Mouse (Mus musculus): ENCODE measurements around the gene Rab7b.

The Rab7b gene

GRCm38 (mm10) chr1:131688475-131688874 lies at the start of gene Rab7b:
Rab7b (plus strand) TSS chr1:131688695.
- no peak for DNase-seq

GRCm38 (mm10) chr1:131640062-131640461 lies 48.4 kb upstream of the Rab7b start:
- DNase-seq: no peak

- no peak for DNase-seq
Measured at GRCm38 (mm10) chr1:131641565-131641964, 46.9 kb upstream of the Rab7b start.

GRCm38 (mm10) chr1:131642251-131642650 lies 46.2 kb upstream of the Rab7b start:
- DNase-seq: no peak

- no peak for DNase-seq
Measured at GRCm38 (mm10) chr1:131652670-131653443, 35.6 kb upstream of the Rab7b start.

DNA sequence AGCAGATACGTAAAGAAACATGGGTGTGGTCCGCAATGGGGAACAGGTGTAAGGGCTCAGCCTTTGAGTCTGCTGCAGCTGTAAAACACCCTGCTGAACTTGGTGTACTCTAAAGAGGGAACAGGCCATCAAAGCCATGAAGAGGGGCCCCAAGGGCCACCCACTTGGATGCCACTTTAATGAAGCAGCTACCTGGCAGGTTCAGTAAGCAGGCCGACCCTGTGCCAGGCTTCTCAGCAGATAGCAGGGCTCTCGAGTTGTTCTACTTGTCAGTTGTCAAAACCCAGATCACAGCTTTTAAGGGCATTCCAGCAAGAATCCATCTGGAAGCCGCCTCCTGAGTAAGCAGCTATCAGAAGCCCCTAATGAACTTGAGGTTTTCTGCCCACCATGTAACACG lies 32.9 kb upstream of the Rab7b start:
- no peak for DNase-seq

GRCm38 (mm10) chr1:131657945-131658354 lies 30.5 kb upstream of the Rab7b start:
- peak; percentile 92 for DNase-seq

DNA sequence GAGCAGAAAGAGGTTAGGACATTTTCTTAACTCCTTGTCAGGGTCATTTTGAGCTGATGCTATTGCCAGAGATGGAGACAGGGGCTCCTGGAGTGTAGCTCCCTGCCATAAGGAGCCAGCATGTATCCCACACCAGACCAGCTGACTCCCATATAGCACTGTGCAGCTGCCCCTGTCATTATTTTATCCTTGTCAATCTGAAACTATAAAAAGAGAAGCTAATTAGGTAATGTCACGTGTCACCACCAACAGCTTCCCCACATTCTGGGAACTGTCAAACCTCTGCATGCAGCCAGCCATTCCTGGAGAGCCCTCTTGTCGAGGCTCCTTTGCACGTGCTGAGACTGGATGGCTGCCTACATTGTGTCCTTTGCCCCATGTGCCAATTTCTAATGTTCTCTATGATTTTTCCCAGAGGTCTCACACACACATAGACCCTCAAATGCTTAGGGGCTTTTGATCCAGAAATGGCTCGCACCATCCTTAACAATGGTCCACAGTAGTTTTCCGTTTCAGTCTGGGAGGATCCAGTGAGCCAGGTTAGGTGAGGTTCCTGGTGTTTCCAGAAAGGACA lies 28.9 kb upstream of the Rab7b start:
- no peak for DNase-seq

GRCm38 (mm10) chr1:131660266-131660665 lies 28.2 kb upstream of the Rab7b start:
- DNase-seq: no peak

DNA sequence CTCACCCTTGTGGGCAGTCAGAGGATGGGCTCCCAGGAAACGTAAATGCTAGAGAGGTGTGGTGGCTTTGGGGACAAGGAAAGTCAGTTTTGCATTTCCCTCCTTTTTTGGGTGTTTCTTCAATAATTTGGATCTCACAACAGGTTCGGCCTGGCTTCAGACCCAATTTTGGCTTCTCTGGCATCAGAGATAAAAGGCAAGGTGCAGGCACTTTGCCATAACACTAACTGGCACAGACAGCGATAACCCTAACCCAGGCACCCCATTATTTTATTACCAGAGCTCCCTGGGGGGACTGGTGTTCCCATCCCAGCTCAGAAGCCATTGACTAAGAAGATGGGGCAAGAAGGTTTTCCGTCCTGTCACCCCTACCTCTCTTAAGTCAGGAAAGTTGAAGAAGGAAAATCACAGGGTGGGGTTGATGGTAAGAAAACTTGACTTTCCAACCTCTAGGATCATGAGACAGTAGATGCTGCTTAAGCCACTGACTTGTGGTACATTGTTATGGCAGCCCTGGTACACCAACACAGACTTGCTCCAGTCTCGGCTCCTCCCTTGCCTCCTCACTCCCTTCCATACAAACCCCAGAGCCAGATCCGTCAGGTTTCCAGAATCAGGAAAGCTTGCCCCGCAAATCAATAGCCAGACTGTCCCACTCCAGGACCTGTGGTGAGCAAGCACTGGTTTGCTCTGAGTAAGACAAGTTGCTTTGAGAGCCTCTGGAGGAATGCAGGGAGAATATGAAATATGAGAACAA lies 27.6 kb upstream of the Rab7b start:
- no peak for DNase-seq

- DNase-seq: no peak
Measured at GRCm38 (mm10) chr1:131661749-131662148, 26.7 kb upstream of the Rab7b start.

GRCm38 (mm10) chr1:131663286-131663995 lies 25.1 kb upstream of the Rab7b start:
- no peak for DNase-seq

GRCm38 (mm10) chr1:131664136-131664535 lies 24.4 kb upstream of the Rab7b start:
- DNase-seq: no peak

- DNase-seq: no peak
Measured at GRCm38 (mm10) chr1:131665886-131666285, 22.6 kb upstream of the Rab7b start.

DNA sequence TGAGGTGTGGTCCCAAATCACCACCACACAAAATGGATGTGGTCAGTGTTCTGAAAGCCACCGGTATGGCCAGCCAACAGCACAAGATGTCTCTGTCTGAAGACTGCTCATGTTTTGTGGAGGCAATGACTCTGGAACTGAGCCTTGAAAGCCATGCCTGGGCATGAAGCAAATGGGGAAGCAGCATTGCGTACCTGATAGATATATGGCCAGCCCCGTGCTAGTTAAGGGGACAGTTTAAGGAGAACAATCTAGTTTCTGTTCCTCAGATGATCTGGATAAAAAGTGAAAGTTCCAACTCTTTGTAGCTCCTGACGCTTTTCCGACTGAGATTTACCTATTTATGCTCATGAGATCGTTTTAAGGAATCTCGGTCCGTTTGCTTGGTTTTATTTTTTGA lies 17.4 kb upstream of the Rab7b start:
- no peak for DNase-seq

DNA sequence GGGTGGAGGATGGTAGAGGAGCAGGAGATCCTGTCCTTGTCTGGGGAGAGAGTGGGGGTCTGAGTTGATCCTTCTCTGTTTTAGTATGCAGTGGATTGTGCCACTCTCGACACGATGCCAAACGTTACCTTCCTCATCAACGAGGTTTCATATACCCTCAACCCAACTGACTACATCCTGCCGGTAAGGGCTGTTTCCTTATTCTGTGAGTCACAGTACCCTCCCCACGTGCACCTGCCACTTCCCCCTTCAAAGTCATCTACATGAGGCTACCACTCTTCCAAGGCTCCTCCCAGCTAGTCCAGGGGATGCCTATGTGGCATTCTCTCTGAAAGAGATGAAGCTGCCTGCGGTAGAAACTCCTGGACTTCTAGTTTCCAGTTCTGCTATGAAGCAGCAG lies 16.1 kb upstream of the Rab7b start:
- no peak for DNase-seq

GRCm38 (mm10) chr1:131679644-131680043 lies 8.9 kb upstream of the Rab7b start:
- DNase-seq: no peak

GRCm38 (mm10) chr1:131687739-131688138 lies 756 bp upstream of the Rab7b start:
- no peak for DNase-seq

- DNase-seq: no peak
Measured at GRCm38 (mm10) chr1:131689016-131689415, 521 bp downstream of the Rab7b start.

GRCm38 (mm10) chr1:131689899-131690298 lies 1.4 kb downstream of the Rab7b start:
- no peak for DNase-seq

DNA sequence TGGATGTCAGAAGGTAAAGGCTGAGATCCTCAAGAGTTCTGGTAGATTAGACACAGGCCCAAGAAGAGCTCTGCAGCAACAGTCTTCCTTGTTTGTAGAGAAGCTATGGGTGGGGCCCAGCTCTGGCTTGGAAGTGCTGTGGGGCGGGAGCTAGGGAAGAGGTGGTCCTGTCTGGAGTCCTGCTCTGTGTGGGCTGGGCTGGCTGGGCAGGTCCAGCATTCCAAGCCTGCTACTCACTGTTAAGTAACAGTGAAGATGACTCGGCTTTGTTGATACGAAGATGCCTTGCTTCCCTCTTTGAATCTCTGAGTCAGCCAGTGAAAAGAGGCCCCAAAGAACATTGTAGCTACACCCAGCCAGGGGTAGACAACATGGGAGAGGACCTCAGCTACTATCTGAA lies 1.9 kb downstream of the Rab7b start:
- DNase-seq: no peak

GRCm38 (mm10) chr1:131691356-131691755 lies 2.9 kb downstream of the Rab7b start:
- no peak for DNase-seq

DNA sequence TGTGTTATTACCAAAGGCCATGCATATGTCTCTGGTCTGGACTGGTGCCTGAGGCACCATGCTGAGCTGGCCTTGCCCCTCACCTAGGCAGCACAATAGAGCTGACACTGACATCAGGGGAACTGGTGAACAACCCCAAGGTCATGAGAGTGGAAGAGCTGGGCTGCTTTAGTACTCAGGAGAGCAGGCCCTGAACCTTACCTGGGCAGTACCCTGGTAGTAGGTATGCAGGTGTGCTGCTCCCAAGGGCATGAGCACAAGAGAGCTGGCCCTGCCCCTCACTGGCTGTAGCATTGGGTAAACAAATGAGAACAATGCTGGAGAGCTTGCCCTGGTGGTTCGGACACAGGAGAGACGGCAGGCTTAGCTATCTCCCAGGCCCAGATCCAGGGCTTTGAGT lies 6.8 kb downstream of the Rab7b start:
- DNase-seq: no peak
